Mouse (Mus musculus) G1E (cell line): ENCODE measurements at regions not wholly inside any gene's neighbourhood (a gene's known extent, or its start where the extent isn't known, plus 50 kb on each side); places are given as distances from the start of the nearest gene placed in this dataset.

Experiments used
- ATAC-seq: 2 replicates; pipeline ENCODE4 v1.8.0; 2016; ENCODE audit warnings: mild to moderate bottlenecking; ENCODE audit not compliant: insufficient number of reproducible peaks, poor library complexity, low FRiP score, severe bottlenecking; ENCODE audit errors: extremely low read depth
- DNase-seq: peaks from one replicate; pipeline ENCODE4 v3.0.0; 2012; ENCODE audit warnings: low spot score
- H3K27me3 ChIP-seq: 2 replicates; pipeline ENCODE4 v1.6.1; 2012; ENCODE audit warnings: mild to moderate bottlenecking, low read length, inconsistent platforms; ENCODE audit not compliant: insufficient read depth
- H3K36me3 ChIP-seq: replicated peaks from 2 replicates; pipeline ENCODE3; 2012; ENCODE audit warnings: mild to moderate bottlenecking, inconsistent platforms
- H3K4me1 ChIP-seq: 2 replicates; pipeline ENCODE4 v1.6.1; 2012; ENCODE audit warnings: low read depth, low read length, inconsistent platforms, mixed read lengths; ENCODE audit not compliant: insufficient read depth
- H3K4me3 ChIP-seq: 2 replicates; pipeline ENCODE4 v1.5.1; 2012; ENCODE audit warnings: low read depth, mild to moderate bottlenecking, inconsistent platforms, low read length, moderate library complexity, mixed read lengths
- H3K9me3 ChIP-seq: replicated peaks from 2 replicates; pipeline ENCODE4 v1.6.1; 2012; ENCODE audit warnings: inconsistent platforms
- CTCF ChIP-seq: IDR thresholded peaks from 2 replicates; pipeline ENCODE4 v1.5.1; 2012; ENCODE audit warnings: low read depth, low read length, inconsistent platforms, mixed read lengths
- GATA1 ChIP-seq: IDR thresholded peaks from 2 replicates; pipeline ENCODE4 v1.6.1; 2012; ENCODE audit warnings: borderline replicate concordance, low read length, inconsistent platforms, mixed read lengths
- GATA2 ChIP-seq: IDR thresholded peaks from 2 replicates; pipeline ENCODE4 v1.6.1; 2012; ENCODE audit warnings: low read depth, low read length, inconsistent platforms, borderline replicate concordance
- POLR2AphosphoS5 ChIP-seq: IDR thresholded peaks from 2 replicates; pipeline ENCODE4 v1.6.1; 2012; ENCODE audit warnings: low read depth, low read length, inconsistent platforms; ENCODE audit not compliant: insufficient replicate concordance
- TAL1 ChIP-seq: conservative IDR thresholded peaks from 2 replicates; pipeline ENCODE4 v1.6.1; 2012; ENCODE audit warnings: low read depth, low read length, inconsistent platforms, mixed read lengths

GRCm38 (mm10) chr10:95112837-95113388 lies 168.3 kb upstream of the Plxnc1 start:
- Histone ChIP-seq H3K9me3 (no peaks in the 10 kb centered on the region), H3K27me3 (peaks cover 36% of the 10 kb centered on the region), H3K36me3 (no peaks in the 10 kb centered on the region), H3K4me1 (0 out of 2 replicates have a peak, but pooled peaks cover 4% of the 10 kb centered on the region), H3K4me3 (no peak overlapping the region)
- DNase-seq (no peak), ATAC-seq (no peak)
- no peak for TF ChIP-seq POLR2AphosphoS5
- no peak for TF ChIP-seq GATA1
- TF ChIP-seq CTCF = no peak
- no peak for TF ChIP-seq GATA2
- TF ChIP-seq TAL1 = no peak

GRCm38 (mm10) chr10:95112231-95112774 lies 167.7 kb upstream of the Plxnc1 start:
- H3K36me3 ChIP-seq = no peaks in the 10 kb centered on the region
- 0 out of 2 replicates have a peak, but pooled peaks cover 4% of the 10 kb centered on the region for H3K4me1 ChIP-seq
- TF ChIP-seq TAL1 = no peak
- peak; percentile 54 for TF ChIP-seq CTCF
- no peak for TF ChIP-seq GATA2
- TF ChIP-seq GATA1 = no peak
- DNase-seq (no peak), ATAC-seq (no peak)
- H3K4me3 ChIP-seq = no peak overlapping the region
- no peaks in the 10 kb centered on the region for H3K9me3 ChIP-seq
- H3K27me3 ChIP-seq = peaks cover 40% of the 10 kb centered on the region

DNA sequence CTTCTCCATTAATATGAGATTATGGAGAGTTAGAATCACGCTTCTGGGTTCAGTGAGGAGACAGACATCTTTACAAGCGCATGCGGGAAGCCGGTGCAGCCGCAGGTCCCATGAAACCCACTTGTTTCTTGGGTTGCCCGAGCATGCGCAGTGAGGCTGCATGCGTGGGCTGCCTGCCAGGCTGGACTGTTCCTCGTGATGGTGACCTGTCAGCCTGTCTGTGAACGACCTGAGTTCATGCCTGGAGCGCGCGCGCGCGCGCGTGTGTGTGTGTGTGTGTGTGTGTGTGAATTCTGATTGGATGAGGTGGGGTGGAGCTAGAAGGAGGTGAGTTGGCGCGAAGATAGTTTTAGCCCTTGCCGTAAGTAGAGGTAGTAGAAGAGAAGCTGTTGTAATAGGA lies 166.2 kb upstream of the Plxnc1 start:
- TF ChIP-seq GATA1 = no peak
- TF ChIP-seq POLR2AphosphoS5 = no peak
- TF ChIP-seq TAL1 = no peak
- no peak for TF ChIP-seq GATA2
- TF ChIP-seq CTCF = no peak
- no peaks in the 10 kb centered on the region for H3K36me3 ChIP-seq
- 0 out of 2 replicates have a peak, but pooled peaks cover 4% of the 10 kb centered on the region for H3K4me1 ChIP-seq
- no peak overlapping the region for H3K4me3 ChIP-seq
- H3K9me3 ChIP-seq = no peaks in the 10 kb centered on the region
- DNase-seq (no peak), ATAC-seq (no peak)
- peaks cover 40% of the 10 kb centered on the region for H3K27me3 ChIP-seq

DNA sequence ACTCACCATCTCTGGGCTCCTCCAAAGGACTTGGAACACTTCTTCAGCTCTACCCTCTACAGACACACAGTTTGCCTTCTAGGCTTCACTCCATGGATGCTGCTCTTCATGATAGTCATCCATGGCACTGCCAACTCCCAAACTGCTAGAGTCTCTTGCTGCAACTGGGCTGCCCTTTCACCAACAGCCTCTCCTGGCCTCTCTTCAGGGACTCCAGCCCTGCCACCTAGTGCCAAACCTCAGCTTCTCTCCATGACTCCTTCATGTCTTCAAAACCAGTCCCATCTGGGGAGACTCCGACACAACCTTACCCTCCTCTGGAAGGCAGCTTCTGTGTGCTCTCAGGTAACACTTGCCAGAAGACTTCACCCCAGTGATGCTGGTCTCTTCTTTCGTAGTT lies 164.9 kb upstream of the Plxnc1 start:
- Histone ChIP-seq H3K36me3 (no peaks in the 10 kb centered on the region), H3K4me3 (no peak overlapping the region), H3K9me3 (no peaks in the 10 kb centered on the region), H3K4me1 (0 out of 2 replicates have a peak, but pooled peaks cover 4% of the 10 kb centered on the region), H3K27me3 (peaks cover 38% of the 10 kb centered on the region)
- TF ChIP-seq GATA2 = no peak
- TF ChIP-seq POLR2AphosphoS5 = no peak
- no peak for TF ChIP-seq CTCF
- no peak for TF ChIP-seq TAL1
- no peak for DNase-seq
- no peak for ATAC-seq

DNA sequence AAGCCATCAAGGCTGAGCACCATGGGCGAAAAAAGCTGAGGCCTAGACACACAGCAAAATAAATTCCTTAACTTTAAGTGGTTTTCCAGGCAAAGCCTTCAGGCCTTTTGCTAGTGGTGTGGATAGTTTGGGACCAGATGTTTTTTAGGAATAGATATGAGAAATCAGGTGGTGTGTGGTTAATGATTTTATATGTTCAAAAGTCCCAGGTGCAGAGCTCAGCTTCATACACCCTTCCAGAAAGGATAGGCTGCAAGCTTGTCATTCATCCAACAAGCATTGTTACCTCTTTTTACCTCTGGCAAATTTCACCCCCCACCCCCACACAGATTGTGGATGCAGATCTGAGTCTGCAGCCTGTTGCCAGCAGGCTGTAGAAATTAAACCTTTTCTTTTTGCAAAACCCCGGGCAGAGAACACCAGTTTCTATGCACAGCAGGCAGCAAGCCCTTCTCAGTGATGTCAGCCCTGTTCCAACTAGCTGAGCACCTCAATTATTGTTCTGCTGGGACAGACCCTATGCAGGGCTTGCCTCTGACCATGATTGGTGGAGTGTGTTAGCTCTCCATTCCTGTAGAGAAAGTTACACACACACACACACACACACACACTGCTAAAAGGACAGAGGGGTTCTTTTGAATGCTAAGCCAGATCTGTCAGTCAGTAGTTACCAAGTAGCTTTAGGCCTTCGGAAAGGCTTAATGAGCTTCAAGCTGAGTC lies 163.1 kb upstream of the Plxnc1 start:
- no peak for TF ChIP-seq GATA1
- TF ChIP-seq CTCF = no peak
- TF ChIP-seq GATA2 = no peak
- TF ChIP-seq POLR2AphosphoS5 = no peak
- TF ChIP-seq TAL1 = no peak
- Histone ChIP-seq H3K27me3 (peaks cover 41% of the 10 kb centered on the region), H3K4me3 (no peak overlapping the region), H3K9me3 (no peaks in the 10 kb centered on the region), H3K4me1 (0 out of 2 replicates have a peak, but pooled peaks cover 4% of the 10 kb centered on the region), H3K36me3 (no peaks in the 10 kb centered on the region)
- DNase-seq (no peak), ATAC-seq (no peak)

DNA sequence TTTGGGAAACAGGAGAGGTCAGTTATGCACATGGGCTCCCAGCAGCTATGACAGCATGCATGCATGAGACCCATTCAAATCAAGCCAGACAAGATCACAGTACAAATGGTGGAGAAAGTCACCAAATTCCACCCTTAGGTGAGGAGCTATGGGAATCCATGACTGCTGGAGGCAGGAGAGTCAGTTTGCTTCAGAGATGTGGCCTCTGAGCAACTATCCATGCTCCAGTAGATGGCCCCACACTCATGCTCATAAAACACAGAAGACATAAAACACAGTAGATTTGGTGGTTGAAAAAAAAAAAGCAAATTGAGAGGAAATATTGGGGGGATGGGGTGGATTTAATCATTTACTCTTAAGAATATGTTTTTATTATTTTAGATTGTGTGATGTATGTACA lies 159.2 kb upstream of the Plxnc1 start:
- Histone ChIP-seq H3K4me1 (no peaks in the 10 kb centered on the region), H3K9me3 (no peaks in the 10 kb centered on the region), H3K4me3 (no peak overlapping the region), H3K36me3 (no peaks in the 10 kb centered on the region), H3K27me3 (peaks cover 24% of the 10 kb centered on the region)
- DNase-seq (no peak), ATAC-seq (no peak)
- TF ChIP-seq GATA1 (no peak), TAL1 (no peak), POLR2AphosphoS5 (no peak), GATA2 (no peak), CTCF (no peak)
